In genomic region chr3:52955481-52956019, GRCm38 (mm10) we compare ENCODE assay signal across 9 mouse cellular contexts.
DNase-seq lines count a peak whose midpoint lies in the region; ATAC-seq and TF ChIP-seq lines count a peak whose summit lies in the region.
"Had no signal": no experiment of that assay in that cellular context is flagged by ENCODE, and none has a peak within 500 bp of the region (broad histone marks: within the 10 kb centered on the region; RNA-seq: fewer than 3 reads in every experiment).

No protein-coding gene starts in this region.

- peak overlapping the region; percentile 6; the same call in 1 of the 2 replicates for H3K27ac ChIP-seq in ES-E14 (ENCODE audit: insufficient read depth, low read depth, low read length, poor library complexity, severe bottlenecking)
- no peak overlapping the region for H3K27ac ChIP-seq in embryonic facial prominence, embryonic 12.5 days
- no peak overlapping the region for H3K27ac ChIP-seq in neural tube, embryonic 11.5 days (ENCODE audit: low read depth, low read length)

- no peak overlapping the region for H3K9ac ChIP-seq in ES-E14 (ENCODE audit: insufficient read depth, low read depth, low read length, poor library complexity, severe bottlenecking)
- no peak overlapping the region for H3K9ac ChIP-seq in embryonic facial prominence, embryonic 12.5 days
- no peak overlapping the region for H3K9ac ChIP-seq in neural tube, embryonic 11.5 days (ENCODE audit: low read length)

- peaks cover 2 to 12% of the 10 kb centered on the region in 2 experiments; a peak in 2 of 4 replicates for H3K4me1 ChIP-seq in ES-E14 (ENCODE audit: control insufficient read depth in 2 of 2, insufficient read depth in 2 of 2, low read length in 2 of 2, poor library complexity in 1 of 2)
- peaks cover 9% of the 10 kb centered on the region for H3K4me1 ChIP-seq in embryonic facial prominence, embryonic 12.5 days
- H3K4me1 ChIP-seq in neural tube, embryonic 11.5 days (ENCODE audit: control insufficient read depth, insufficient read depth, low read length): no peaks in the 10 kb centered on the region; the same call in 1 of the 2 replicates

- H3K27me3 ChIP-seq in embryonic facial prominence, embryonic 12.5 days: peaks cover 2% of the 10 kb centered on the region; the same call in 1 of the 2 replicates
- no peaks in the 10 kb centered on the region for H3K27me3 ChIP-seq in neural tube, embryonic 11.5 days (ENCODE audit: control insufficient read depth, insufficient read depth, low read length)

- ATAC-seq in embryonic facial prominence, embryonic 12.5 days (ENCODE audit: insufficient number of reproducible peaks, insufficient read depth, low FRiP score, low TSS enrichment): no peak
- ATAC-seq in neural tube, embryonic 11.5 days (ENCODE audit: insufficient read depth, low FRiP score, low TSS enrichment): no peak

- no peaks in the 10 kb centered on the region for H3K9me3 ChIP-seq in ES-E14 (ENCODE audit: control insufficient read depth, insufficient read depth, low read depth, low read length)
- H3K9me3 ChIP-seq in embryonic facial prominence, embryonic 12.5 days: no peaks in the 10 kb centered on the region
- H3K9me3 ChIP-seq in neural tube, embryonic 11.5 days (ENCODE audit: control insufficient read depth, low read length): no peaks in the 10 kb centered on the region

- H3K4me2 ChIP-seq in embryonic facial prominence, embryonic 12.5 days (replicated peaks): 0 out of 2 replicates have a peak overlapping the region, but pooled peaks have one; percentile 7
- H3K4me2 ChIP-seq in neural tube, embryonic 11.5 days (ENCODE audit: low read depth): no peak overlapping the region

- H3K4me3 ChIP-seq in ES-E14 (ENCODE audit: insufficient read depth in 1 of 2, low read depth in 1 of 2, low read length in 2 of 2, poor library complexity in 1 of 2, severe bottlenecking in 1 of 2): no peak overlapping the region
- H3K4me3 ChIP-seq in embryonic facial prominence, embryonic 12.5 days: no peak overlapping the region
- H3K4me3 ChIP-seq in neural tube, embryonic 11.5 days (ENCODE audit: low read depth, low read length): no peak overlapping the region
- H3K4me3 ChIP-seq: myocyte had no signal

- in situ Hi-C loops in ES-E14 (cut with MboI; ENCODE audit: low sequenced_read_pairs in 2 of 2, unreplicated experiment in 2 of 2): no loop called here

- 22% methylated on average over 10 of the region's 10 CpGs for WGBS in embryonic facial prominence, embryonic 12.5 days
- 26% methylated on average over 10 of the region's 10 CpGs for WGBS in neural tube, embryonic 11.5 days

- DNase-seq in ES-E14 (ENCODE audit: low read depth, low spot score): no peak
- peak; percentile 62 for DNase-seq in heart, postnatal 4 days
- peak; percentile 34 for DNase-seq in liver
- DNase-seq in neural tube, embryonic 11.5 days (ENCODE audit: low spot score): peak; percentile 29
- no peak for DNase-seq in cerebellum, adult 18-20 months
- DNase-seq in urinary bladder, postnatal 36 days (ENCODE audit: low spot score in 2 of 2): no peak
- no peak for DNase-seq in cerebellum, adult 11-12 months

- H3K36me3 ChIP-seq in ES-E14 (ENCODE audit: control insufficient read depth, insufficient read depth, low read length, poor library complexity, severe bottlenecking): no peaks in the 10 kb centered on the region
- H3K36me3 ChIP-seq in embryonic facial prominence, embryonic 12.5 days: no peaks in the 10 kb centered on the region
- H3K36me3 ChIP-seq in neural tube, embryonic 11.5 days (ENCODE audit: control insufficient read depth, insufficient read depth, low read length): no peaks in the 10 kb centered on the region

TF ChIP-seq in ES-E14, 5 proteins besides CTCF, POLR2A, EP300 and RAD21:
- TF ChIP-seq MAFK (IDR thresholded peaks at IDR 0.05; ENCODE audit: insufficient read depth, low read depth, low read length) (no peak), CHD2 (IDR thresholded peaks at IDR 0.05; ENCODE audit: low read depth, low read length) (peak; percentile 65; the same call in 1 of the 2 replicates)

Comparison
In these comparisons a context has a peak if more than half of its experiments do, and no peak if none do; other contexts are left out.
1. DNase-seq: peak in heart, postnatal 4 days (single experiment), liver (single experiment) and neural tube, embryonic 11.5 days (single experiment); none in ES-E14 (single experiment), cerebellum, adult 18-20 months (0 of 2), urinary bladder, postnatal 36 days (0 of 2) and cerebellum, adult 11-12 months (single experiment).